Mouse (Mus musculus) cerebral cortex, adult 2 months (tissue): ENCODE data around the gene Spns3.

Experiments used
- WGBS: fragments of 180-500 bp; shearing (Covaris S2); methylation state at CpG from one replicate; pipeline ENCODE4 v1.1.7; 2018; 5-methylcytosine and 5-hydroxymethylcytosine counted together

The Spns3 gene

GRCm38 (mm10) chr11:72550134-72550988 is at the start of gene Spns3:
TSS of gene Spns3 (minus strand) at chr11:72550506.
- 80% methylated on average over 8 of the region's 8 CpGs for WGBS

GRCm38 (mm10) chr11:72597780-72598179 is 47.5 kb upstream of the Spns3 start:
- 88% methylated on average over 4 of the region's 4 CpGs for WGBS

- WGBS: 70% methylated on average over 2 of the region's 2 CpGs
Observed at GRCm38 (mm10) chr11:72595010-72595737, 44.9 kb upstream of the Spns3 start.

GRCm38 (mm10) chr11:72587537-72588233 is 37.4 kb upstream of the Spns3 start:
- 59% methylated on average over 7 of the region's 7 CpGs for WGBS

- WGBS: 99% methylated on average over 3 of the region's 3 CpGs
Observed at GRCm38 (mm10) chr11:72586570-72586969, 36.3 kb upstream of the Spns3 start.

- WGBS: 91% methylated on average over 2 of the region's 2 CpGs
Observed at GRCm38 (mm10) chr11:72583092-72583491, 32.8 kb upstream of the Spns3 start.

GRCm38 (mm10) chr11:72582448-72582705 is 32.1 kb upstream of the Spns3 start:
- WGBS: 88% methylated on average over 3 of the region's 3 CpGs

- 80% methylated on average over 8 of the region's 8 CpGs for WGBS
Observed at GRCm38 (mm10) chr11:72581609-72582447, 31.5 kb upstream of the Spns3 start.

GRCm38 (mm10) chr11:72578471-72578870 is 28.2 kb upstream of the Spns3 start:
- WGBS: 79% methylated on average over 4 of the region's 4 CpGs

GRCm38 (mm10) chr11:72576466-72577351 is 26.4 kb upstream of the Spns3 start:
- 5% methylated on average over 24 of the region's 24 CpGs for WGBS

GRCm38 (mm10) chr11:72576111-72576465 is 25.8 kb upstream of the Spns3 start:
- 41% methylated on average over 7 of the region's 7 CpGs for WGBS

- 93% methylated on average over 1 of the region's 1 CpGs for WGBS
Observed at GRCm38 (mm10) chr11:72573819-72574218, 23.5 kb upstream of the Spns3 start.

GRCm38 (mm10) chr11:72570319-72570979 is 20.1 kb upstream of the Spns3 start:
- WGBS: 4% methylated on average over 18 of the region's 18 CpGs

GRCm38 (mm10) chr11:72569671-72570318 is 19.5 kb upstream of the Spns3 start:
- WGBS: 81% methylated on average over 11 of the region's 11 CpGs

GRCm38 (mm10) chr11:72569051-72569450 is 18.7 kb upstream of the Spns3 start:
- WGBS: 69% methylated on average over 8 of the region's 8 CpGs

- 31% methylated on average over 10 of the region's 10 CpGs for WGBS
Observed at GRCm38 (mm10) chr11:72566816-72567338, 16.6 kb upstream of the Spns3 start.

GRCm38 (mm10) chr11:72566304-72566703 is 16.0 kb upstream of the Spns3 start:
- 66% methylated on average over 7 of the region's 7 CpGs for WGBS

GRCm38 (mm10) chr11:72564232-72564807 is 14.0 kb upstream of the Spns3 start:
- 19% methylated on average over 6 of the region's 6 CpGs for WGBS

GRCm38 (mm10) chr11:72560661-72561060 is 10.4 kb upstream of the Spns3 start:
- 88% methylated on average over 3 of the region's 3 CpGs for WGBS
